Mouse (Mus musculus): Measurements from ENCODE around the gene Cdh13.

The Cdh13 gene

DNA sequence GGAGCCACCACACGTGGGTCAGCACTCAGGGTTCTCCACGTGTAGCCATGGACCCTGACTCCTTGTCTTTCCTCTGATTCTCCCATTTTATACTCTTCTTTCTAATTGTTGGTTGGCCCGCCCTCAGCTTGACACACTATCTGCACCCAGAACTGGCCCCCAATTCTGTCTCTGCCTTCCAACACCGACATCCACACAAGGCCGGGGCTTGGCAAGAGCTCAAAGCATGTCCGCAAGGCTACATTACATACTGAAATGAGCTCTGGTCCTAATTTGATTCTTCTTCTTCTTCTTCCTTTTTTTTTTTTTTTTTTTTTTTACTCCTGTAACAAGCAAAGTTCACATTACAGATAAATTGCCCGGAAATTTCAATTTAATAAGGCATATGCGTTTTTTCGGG lies 1001.0 kb downstream of the Cdh13 start:
- DNase-seq, result no peak

DNA sequence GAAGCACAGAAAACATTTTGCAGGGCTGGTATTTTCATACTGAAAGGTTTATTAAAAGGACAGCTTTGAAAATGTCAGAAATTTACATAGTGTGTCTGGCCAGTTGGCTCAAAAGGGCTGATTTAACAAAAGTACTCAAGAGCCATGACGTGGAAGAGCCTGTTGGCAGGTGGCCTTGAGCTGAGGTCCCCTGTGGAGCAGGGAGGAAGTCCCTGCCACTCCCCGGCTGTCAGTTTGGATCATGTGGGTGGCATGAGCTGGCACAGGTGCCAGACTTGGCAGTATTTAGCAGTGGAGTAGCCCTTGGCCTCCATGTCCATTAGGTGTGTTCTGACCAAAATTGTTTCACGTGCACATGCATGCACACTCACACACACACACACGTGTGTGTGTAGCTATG lies 1001.4 kb downstream of the Cdh13 start:
- no peak for DNase-seq

DNA sequence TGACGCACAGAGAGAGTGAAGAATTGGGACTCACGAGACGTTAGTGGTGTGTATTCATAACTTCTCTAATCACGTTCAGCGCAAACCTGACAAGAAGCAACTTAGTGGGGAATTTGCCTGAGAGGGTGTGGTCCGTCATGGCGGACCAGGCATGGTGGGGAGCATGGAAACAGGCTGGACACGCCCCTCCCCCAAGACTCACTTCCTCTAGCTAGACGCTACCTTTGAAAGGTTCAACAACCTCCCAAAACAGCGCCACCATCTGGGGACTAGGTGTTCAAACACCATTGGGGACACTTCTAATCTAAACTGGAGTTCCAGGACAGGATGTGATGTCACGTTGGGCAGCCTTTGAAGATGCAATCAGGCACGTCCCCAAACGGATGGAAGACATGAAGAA lies 1011.9 kb downstream of the Cdh13 start:
- DNase-seq, result peak; percentile 16

DNA sequence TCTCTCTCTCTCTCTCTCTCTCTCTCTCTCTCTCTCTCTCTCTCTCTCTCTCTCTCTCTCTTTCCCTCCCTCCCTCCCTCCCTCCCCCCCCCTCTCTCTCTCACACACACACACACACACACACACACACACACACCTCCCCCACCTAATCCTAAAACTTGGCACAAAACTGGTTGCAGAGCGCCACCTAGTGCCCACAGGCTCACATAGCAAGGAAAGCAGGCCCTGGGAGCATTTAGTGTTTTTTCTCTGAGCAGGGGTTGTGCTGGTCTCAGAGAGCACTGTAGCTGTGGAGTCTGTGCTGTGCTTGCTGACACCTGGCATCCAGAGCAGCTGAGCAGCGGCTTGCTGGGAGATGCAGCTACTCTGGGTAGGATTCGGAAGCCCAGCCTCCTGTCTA lies 1014.2 kb downstream of the Cdh13 start:
- DNase-seq, result peak; percentile 67

DNA sequence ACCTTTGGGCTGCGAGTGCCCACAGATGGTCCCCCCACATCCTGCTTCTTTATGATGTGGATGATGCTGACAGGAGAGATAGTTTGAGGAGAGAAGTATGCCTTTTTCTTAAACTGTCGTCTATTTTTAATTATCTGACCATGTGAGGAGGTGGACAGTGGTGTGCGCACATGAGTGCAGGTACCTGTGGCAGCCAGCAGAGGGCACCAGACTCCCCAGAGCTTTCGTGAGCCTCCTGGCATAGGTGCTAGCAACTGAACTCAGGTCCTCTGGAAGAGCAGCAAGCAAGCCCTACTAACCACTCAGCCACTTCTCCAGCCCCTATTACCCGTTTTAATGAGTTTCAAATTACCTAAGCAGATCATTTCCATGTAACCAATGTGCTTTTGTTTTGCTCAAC lies 1016.8 kb downstream of the Cdh13 start:
- no peak for DNase-seq

DNA sequence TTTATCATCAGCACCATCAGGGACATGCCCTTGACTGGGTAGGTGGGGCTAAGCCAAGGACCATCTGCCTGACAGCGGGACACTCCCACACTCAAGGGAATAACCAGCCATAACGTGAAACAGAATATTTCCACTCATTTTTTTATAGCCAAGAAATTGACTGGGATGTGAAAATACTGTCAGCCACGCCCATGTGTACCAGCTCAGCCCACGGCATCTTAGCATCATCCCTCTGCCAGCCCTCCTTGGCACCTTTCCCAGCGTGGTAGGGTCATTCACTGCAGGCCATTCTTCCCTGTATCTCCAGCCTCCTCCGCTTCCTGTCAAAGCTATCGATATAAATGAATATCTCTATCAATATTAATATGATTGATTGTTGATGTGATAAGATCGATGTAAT lies 1020.7 kb downstream of the Cdh13 start:
- DNase-seq, result no peak

DNA sequence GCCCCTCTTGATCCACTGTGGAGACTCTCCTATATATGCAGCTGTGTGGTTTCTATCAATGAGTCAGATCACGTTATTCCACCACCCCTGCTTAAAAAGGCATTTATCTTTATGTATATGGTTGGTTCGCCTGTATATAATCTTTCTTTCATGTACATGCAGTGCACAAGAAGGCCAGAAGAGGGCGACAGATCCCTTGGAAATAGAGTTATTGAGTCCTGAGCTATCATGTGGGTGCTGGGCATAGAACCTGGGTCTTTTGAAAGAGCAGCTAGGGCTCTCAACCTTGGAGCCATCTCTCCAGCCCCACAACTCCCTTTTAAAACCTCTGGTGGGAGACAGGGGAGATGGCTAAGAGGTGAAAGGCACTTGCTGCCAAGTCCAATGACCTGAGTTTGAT lies 1027.9 kb downstream of the Cdh13 start:
- DNase-seq, result peak; percentile 24

DNA sequence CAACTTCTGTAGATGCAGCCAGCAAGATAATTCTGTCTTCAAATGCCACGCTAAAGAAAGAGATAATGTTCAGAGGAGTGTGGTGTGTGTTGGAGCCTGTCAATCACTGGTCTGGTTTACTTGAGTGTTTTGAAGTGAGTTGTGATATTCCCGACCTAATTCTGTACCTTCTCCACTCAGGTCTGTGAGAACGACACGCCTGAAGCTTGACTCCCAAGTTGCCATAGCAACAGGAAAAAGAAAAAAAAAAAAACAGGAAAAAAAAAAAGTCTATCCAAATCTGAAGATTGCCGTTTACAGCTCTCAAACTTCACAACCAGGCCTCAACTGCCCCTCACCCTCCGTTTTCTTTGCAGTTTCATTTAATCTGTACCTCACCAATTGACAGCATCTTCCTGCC lies 1039.7 kb downstream of the Cdh13 start:
- DNase-seq, result no peak

DNA sequence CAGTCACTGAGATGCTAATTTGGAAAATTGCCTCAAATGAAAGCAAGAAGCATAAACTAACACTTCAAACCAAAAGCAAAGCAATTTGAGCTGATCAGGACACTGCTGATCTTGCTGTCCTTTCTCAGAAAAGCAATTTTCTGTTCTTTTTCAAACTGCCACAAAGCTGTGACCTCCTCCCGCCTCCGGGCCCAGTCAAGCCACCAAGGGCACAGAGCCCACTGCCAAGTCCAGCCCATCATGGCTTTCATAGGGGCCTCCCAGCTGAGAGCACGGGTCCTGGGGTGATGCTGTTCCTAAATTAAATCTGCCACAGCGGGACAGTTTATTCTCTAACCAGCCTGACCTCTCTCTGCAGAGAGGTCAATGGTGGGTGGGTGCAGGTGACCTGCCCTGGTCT lies 1056.0 kb downstream of the Cdh13 start:
- DNase-seq, result no peak

DNA sequence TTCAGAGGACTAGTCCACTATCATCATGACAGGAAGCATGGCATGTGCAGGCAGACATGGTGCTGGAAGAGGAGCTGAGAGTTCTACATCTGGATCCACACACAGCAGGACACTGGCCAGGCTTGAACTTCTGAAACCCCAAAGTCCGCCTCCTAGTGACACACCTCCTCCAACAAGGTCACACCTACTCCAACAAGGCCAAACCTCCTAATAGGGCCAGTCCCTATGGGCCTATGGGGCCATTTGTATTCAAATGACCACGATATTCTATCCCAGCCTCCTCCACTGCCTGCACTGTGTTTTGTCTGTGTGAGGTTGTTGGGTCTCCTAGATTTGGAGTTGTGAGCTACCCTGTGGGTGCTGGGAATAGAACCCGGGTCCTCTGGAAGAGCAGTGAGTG lies 1060.1 kb downstream of the Cdh13 start:
- no peak for DNase-seq

DNA sequence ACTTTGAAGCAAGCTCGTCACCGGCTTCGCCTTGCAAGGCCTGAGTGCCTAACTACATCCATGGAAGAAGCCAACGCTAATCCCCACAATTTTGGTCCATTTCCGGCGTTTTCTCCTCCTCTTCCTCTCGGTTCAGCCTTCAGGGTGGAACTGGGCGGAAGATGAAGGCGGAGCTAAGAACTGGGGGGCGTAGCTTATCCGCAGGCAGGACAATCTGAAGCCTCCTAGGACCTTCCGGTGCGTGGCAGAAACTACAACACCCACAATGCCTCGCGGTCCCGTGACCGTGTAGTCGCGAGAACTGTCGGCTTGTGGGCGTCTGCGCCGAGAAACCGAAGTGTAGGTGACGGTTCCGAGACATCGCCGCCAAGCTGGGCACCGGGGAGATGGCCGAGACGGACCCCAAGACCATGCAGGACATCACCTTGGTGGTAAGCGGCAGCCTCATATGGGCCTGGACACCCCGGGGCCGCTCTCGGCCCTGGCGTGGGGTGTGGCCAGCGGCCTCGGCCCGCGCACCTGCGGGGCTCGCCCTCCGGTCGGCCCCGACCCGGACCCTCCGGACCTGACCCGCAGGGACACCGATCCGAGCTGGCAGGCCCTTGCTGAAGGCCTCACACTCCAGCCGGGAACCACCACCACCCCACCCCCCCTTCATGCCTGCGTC lies 1060.8 kb downstream of the Cdh13 start, which contains the start of gene Hsbp1:
TSS of gene Hsbp1 (plus strand) at position 299 of the 667 bp plus-strand sequence.
- DNase-seq, result peak; percentile 98

DNA sequence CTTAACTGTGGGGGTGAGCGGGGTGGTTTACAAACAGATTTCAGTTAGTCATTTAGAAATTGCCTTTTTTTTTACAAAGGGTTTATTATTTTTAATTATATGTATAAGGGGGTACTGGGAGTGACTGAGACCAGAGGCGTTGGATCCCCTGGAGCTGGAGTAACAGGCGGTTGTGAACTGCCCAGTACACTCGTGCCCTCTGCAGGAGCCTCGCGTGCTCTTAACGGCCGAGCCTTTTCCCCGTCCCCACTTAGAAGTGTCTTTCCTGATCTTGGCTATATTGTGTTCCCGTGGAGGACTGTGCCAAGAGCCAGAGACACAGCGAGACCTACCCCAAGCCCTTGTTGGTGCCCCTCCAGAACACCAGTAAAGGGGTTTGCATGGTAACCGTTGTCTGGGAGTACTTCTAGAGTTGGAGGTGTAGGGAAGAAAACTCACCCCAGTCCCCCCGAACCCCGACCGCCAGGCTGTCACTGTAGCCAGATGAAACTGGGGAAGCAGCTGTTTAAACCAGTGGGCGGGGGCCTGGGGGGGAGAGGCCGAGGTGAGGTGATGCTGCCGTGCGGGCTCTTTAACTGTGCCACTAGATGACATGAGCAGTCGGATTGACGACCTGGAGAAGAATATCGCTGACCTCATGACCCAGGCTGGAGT lies 1061.6 kb downstream of the Cdh13 start:
- peak; percentile 12 for DNase-seq

DNA sequence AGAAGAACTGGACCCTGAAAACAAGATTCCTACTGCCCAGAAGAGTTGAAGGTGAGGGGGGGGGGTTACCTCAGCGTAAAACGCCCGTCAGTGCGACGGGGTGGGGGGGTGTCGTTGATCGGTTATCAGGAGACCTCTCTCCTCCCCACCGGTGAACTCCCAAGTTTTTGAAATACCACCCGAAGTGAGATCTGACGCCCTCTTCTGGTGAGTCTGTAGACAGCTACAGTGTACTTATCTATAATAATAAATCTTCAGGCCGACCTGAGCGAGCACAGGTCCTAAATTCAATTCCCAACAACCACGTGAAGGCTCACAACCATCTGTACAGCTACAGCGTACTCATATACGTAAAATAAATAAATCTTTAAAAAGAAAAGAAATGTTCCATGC lies 1062.1 kb downstream of the Cdh13 start:
- DNase-seq, result no peak

DNA sequence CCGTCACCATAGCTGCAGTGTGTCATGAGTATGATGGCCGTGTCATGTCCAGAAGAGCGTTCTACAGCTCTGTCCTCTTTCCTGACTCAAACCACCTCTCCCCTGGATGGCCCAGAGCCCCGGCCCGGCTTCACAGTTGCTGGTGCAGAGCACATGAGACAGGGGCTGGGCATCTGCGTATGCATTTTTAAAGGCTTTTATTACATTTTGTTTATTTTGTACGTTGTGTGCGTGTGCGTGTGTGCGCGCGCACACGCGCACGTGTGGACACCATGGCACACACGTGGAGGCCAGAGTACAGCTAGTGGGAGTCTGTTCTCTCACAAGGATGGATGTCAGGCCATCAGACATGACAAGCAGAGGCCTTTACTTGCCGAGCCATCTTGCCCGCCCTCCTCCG lies 1068.1 kb downstream of the Cdh13 start:
- DNase-seq, result no peak

DNA sequence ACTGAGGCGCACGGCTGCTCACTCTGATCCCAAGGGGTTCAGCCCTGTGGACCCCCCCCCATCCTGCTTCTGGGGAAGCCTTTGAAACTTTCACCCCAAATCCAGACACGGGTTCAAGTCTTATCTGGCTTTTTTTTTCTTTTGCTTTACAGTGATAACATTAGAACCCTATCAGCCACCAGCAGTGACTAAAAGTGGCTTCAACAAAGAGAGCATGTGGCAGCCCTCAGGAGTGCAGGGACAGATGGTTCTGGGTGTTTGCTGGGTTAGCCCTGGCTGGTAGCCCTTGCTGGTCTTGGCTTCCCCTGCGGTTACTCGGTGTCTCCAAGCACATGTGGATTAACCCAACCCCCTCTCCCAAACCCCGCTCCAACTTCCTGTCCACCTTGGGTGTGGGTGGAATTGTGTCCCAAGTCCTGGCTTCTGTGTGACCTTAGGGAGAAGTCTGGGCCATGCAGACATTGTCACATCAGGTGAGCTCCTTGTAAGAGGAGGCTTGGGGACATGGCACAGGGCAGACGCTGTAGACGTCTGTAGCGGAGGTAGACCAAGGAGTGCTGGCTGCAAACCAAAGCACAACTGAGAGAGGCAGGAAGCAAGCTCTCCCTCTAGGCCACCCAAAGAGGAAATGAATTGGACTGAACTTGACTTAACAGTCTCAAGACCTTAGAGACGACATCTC lies 1069.6 kb downstream of the Cdh13 start:
- no peak for DNase-seq

DNA sequence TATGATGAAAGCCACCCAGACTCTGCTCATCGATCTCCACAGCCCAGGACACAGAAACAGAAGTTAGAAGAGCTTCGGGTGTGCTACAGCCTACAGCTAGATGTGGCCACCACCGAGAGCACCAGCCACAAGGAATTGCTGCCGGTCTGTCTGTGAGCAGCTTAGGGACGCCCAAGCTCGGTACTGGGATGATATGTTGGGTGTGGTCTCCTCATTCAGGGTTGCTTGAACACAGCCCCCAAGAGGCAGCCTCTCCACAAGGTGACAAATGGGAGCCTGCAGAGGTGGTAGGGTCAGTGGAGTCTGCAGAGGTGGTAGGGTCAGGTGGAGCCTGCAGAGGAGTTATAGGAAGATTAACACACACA lies 1070.1 kb downstream of the Cdh13 start:
- DNase-seq, result no peak

DNA sequence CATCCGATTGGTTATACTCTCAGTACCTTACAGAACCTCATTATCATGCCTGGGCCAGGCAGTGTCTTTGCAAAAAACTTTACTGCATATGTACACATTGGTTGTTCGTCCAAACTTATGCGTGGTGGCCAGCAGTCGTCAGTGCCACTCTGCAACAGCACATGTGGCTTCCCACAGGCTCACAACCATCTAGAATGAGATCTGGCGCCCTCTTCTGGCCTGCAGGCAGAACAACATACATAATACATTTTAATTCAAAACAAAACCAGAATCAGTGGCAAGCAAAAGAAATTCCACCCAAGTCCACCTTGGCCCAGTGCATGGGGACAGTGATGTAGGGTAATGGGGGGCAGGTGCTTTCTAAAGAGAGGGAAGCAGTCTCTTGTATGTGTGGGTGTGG lies 1073.1 kb downstream of the Cdh13 start:
- DNase-seq, result peak; percentile 52

DNA sequence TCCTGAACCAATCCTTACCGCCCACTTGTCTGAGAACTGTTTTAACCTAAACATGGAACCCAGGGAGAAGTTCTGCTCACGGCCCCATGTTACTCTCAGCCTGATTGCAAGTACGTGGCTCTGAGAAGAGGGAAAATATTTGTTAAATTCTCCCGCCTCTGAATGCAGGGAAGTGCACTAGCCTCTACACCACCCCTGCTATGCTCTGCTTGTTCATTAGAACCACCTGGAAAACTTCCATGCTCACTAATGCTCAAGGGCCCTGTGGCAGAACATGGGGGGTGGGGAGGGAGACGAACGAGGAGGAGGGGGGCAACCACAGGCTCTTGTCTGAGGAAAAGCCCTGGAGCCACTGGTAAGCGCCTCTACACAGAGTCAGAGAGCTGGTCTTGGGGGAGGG lies 1074.6 kb downstream of the Cdh13 start:
- DNase-seq, result no peak

DNA sequence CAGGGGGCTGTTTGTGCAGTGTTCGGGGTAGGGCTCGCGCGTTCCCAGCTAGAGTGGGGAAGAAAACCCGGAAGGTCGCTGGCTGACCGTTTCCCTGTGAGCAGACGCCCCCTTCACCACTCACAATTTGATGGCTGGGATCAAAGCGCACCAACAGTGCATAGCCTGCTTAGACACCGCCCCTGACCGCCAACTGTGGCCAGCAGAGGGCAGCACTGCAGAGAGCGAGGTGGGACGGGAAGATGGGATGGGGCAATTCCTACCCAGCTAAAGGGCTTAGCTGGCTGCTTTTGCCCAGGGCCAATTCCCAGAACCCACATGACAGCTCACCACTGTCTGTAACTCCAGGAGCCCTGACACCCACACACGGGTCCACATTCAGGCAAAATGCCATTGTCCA lies 1075.3 kb downstream of the Cdh13 start:
- peak; percentile 62 for DNase-seq

DNA sequence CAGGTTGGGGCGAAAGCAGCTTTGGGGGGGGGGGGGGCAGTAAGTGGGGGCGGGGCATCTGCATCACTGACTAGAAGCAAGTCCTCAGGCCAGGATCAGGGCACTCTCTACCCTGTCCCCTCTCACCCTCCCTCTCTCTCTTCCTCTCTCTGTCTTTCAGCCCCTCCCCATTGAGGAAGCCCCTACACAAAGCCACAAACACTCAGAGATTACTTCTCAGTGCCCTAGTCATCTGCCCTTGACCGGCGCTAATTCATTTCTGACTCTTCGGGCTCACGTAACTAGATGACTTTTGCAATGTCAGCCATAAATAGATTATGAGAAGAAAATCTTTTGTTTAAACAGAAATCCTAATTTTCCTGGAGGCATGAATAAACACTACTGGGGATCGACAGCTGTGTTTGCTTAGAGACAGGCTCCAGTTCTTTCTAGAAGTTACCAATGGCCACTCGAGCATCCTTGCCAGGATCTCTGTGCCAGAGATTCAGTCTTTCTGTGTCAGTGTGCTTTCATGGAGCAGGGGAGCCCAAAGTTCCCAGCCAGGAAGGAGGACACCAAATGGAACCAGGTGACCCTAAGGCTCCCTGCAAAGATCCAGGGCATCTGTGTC lies 1077.3 kb downstream of the Cdh13 start:
- DNase-seq, result no peak
